Mouse (Mus musculus) midbrain, embryonic 10.5 days (tissue): Measurements from ENCODE around the gene Mmp9. TPM values are rescaled to one million over a fixed set of nuclear protein-coding genes. Genes with fewer than 3 reads are reported as not detected.

Source experiments
- DNase-seq: peaks from one replicate; pipeline ENCODE4 v3.0.0-alpha.2; 2017; ENCODE audit warnings: low spot score
- H3K27ac ChIP-seq: fragments of 300-500 bp; sonication (generic); replicated peaks from 2 replicates; pipeline ENCODE4 v1.5.1; 2016; ENCODE audit warnings: mild to moderate bottlenecking
- H3K27me3 ChIP-seq: fragments of 300-500 bp; sonication (generic); 2 replicates; pipeline ENCODE4 v1.6.1; 2016; ENCODE audit warnings: low read depth, mild to moderate bottlenecking; ENCODE audit not compliant: poor library complexity, severe bottlenecking
- H3K36me3 ChIP-seq: fragments of 300-500 bp; sonication (generic); 2 replicates; pipeline ENCODE4 v1.6.1; 2016; ENCODE audit warnings: mild to moderate bottlenecking, moderate library complexity
- H3K4me1 ChIP-seq: fragments of 300-500 bp; sonication (generic); 2 replicates; pipeline ENCODE4 v1.6.1; 2016
- H3K4me3 ChIP-seq: fragments of 300-500 bp; sonication (generic); 2 replicates; pipeline ENCODE4 v1.5.1; 2016; ENCODE audit warnings: mild to moderate bottlenecking, moderate library complexity
- H3K9me3 ChIP-seq: fragments of 300-500 bp; sonication (generic); replicated peaks from 2 replicates; pipeline ENCODE4 v1.6.1; 2016; ENCODE audit warnings: mild to moderate bottlenecking
- WGBS: fragments of 180-500 bp; shearing (Covaris S2); methylation state at CpG from one replicate; pipeline ENCODE4 v1.1.7; 2016; 5-methylcytosine and 5-hydroxymethylcytosine counted together
- polyA plus RNA-seq: library from polyadenylated mRNA; unstranded; fragments of >200 nt; fragmentation: Nextera tagmentation; extraction: Ambion mirVana; gene quantifications from 2 replicates; pipeline ENCODE4 v1.2.1, GENCODE M21; 2016

Mmp9 gene
- polyA plus RNA-seq, 1 experiment from 2014 or later = 0.39 TPM

DNA sequence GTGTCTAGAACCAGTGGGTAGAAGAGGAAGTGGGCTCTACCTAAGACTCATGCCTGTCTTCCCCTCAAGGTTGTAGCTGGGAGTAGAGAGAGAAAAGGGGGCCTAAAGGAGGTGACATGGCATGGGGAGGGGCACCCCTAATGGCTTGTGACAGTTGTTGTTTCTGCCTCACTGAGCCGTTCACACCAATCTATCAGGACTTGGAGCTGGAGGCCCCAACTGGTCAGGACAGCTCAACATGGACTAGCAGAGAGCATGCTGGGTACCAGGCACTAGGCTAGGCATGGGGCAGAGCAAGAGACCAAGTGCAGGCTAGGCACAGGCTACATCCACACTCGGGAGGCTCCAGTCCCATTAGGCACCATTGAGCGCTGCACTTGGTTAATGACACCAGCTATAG is 50.5 kb downstream of the Mmp9 start:
- Histone ChIP-seq H3K4me3 (no peak overlapping the region), H3K27me3 (peaks cover 28% of the 10 kb centered on the region), H3K27ac (0 out of 2 replicates have a peak overlapping the region, but pooled peaks have one; percentile 17), H3K9me3 (no peaks in the 10 kb centered on the region), H3K36me3 (no peaks in the 10 kb centered on the region), H3K4me1 (peaks cover 13% of the 10 kb centered on the region)
- 88% methylated on average over 3 of the region's 3 CpGs for WGBS
- no peak for DNase-seq

DNA sequence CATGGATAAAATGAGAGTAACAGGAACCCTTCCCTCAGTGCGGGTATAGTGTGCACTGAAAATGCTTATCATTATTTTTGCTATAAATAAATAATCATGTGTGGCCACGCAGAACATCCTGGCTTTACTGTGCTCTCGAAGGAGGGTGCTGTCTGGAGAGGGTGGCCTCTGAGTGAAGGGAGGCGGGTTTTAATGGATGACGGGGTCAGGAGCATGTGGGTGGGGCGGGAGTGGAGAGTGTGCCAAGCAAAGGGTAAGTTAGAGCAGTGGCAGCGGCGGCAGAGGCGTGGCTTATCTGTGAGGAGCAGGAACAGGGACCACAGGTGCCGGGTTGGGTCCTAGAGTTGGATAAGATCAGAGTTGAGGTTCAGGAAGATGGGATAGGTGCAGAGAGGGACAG is 51.2 kb downstream of the Mmp9 start:
- no peak overlapping the region for H3K4me3 ChIP-seq
- no peaks in the 10 kb centered on the region for H3K36me3 ChIP-seq
- no peaks in the 10 kb centered on the region for H3K9me3 ChIP-seq
- H3K27me3 ChIP-seq = peaks cover 30% of the 10 kb centered on the region
- H3K4me1 ChIP-seq = peaks cover 15% of the 10 kb centered on the region
- no peak overlapping the region for H3K27ac ChIP-seq
- DNase-seq = no peak
- 55% methylated on average over 10 of the region's 10 CpGs for WGBS

DNA sequence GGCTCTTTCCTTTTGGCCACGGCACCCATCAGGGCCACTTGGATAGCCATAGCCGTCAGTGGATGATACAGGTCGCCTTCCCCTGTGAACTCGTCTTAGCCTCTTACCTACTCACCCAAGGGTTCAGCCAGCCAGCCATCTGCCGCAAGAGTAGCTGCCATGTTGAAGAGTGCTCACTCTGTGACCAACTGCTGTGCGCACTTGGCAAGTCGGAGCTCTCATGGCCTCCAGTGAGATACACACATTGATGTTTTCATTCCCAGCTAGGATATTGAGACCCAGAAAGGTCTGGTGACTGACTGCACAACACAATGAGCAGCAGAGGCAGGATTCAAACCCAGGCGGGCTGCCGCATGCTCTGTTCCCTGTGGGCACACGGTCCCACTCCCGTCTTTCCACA is 53.6 kb downstream of the Mmp9 start:
- Histone ChIP-seq H3K4me3 (no peak overlapping the region), H3K9me3 (no peaks in the 10 kb centered on the region), H3K4me1 (peaks cover 29% of the 10 kb centered on the region), H3K27me3 (peaks cover 53% of the 10 kb centered on the region), H3K27ac (no peak overlapping the region), H3K36me3 (peaks cover 7% of the 10 kb centered on the region)
- 88% methylated on average over 11 of the region's 11 CpGs for WGBS
- no peak for DNase-seq

DNA sequence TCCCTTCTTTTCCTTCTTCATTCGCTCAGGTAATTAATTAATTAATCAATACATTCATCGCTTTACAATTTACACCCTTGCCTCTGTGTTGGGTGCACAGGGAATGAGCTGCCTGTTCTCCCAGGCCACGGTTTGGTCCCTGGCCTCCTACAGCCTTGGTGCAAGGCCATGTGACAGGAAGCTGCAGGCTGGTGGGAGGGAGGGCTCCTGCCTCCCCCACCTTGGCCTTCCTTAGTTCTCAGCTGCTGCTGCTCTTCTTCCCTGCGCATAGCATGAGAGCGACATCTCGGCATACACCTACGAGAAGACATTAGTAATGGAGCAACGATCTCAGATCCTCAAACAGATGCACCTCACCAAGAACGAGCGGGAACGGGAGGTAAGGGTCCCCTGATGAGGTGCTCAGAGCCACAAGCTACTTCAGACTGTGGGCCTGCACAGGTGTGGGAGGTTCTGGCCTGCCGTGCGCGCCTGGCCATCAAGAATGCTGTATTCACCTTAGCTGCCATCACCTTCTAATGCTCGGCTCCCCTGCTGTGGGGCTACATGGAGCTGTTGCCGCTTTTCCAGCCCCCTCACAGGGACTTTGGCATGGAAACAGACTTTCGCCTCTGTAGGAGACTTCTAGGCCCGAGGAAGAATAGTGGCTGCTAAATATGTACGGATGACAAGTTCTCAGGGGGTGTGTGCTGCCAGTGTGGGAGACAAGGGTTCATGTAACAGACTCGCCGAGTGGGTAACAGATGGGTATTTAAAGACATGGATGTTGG is 54.3 kb downstream of the Mmp9 start:
- Histone ChIP-seq H3K4me1 (peaks cover 29% of the 10 kb centered on the region), H3K36me3 (peaks cover 14% of the 10 kb centered on the region), H3K27me3 (peaks cover 60% of the 10 kb centered on the region), H3K9me3 (no peaks in the 10 kb centered on the region), H3K27ac (no peak overlapping the region), H3K4me3 (no peak overlapping the region)
- DNase-seq = no peak
- 54% methylated on average over 21 of the region's 21 CpGs for WGBS

DNA sequence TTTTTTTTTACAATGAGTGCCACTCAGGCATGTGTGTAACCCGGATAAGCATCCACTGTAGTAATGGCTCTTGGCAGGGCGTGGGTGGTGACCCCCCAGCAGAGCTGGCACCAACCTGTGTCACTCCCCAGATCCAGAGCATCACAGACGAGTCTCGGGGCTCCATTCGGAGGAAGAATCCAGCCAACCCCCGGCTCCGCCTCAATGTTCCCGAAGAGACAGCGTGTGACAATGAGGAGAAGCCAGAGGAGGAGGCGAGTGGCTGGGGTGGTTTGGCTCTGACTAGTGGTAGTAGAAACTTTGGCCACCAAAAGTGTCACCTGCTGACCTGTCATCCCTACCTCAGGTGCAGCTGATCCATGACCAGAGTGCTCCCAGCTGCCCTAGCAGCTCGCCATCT is 55.4 kb downstream of the Mmp9 start:
- peaks cover 27% of the 10 kb centered on the region for H3K4me1 ChIP-seq
- H3K4me3 ChIP-seq = no peak overlapping the region
- no peak overlapping the region for H3K27ac ChIP-seq
- peaks cover 67% of the 10 kb centered on the region for H3K27me3 ChIP-seq
- peaks cover 25% of the 10 kb centered on the region for H3K36me3 ChIP-seq
- WGBS = 62% methylated on average over 11 of the region's 11 CpGs
- H3K9me3 ChIP-seq = no peaks in the 10 kb centered on the region
- no peak for DNase-seq

DNA sequence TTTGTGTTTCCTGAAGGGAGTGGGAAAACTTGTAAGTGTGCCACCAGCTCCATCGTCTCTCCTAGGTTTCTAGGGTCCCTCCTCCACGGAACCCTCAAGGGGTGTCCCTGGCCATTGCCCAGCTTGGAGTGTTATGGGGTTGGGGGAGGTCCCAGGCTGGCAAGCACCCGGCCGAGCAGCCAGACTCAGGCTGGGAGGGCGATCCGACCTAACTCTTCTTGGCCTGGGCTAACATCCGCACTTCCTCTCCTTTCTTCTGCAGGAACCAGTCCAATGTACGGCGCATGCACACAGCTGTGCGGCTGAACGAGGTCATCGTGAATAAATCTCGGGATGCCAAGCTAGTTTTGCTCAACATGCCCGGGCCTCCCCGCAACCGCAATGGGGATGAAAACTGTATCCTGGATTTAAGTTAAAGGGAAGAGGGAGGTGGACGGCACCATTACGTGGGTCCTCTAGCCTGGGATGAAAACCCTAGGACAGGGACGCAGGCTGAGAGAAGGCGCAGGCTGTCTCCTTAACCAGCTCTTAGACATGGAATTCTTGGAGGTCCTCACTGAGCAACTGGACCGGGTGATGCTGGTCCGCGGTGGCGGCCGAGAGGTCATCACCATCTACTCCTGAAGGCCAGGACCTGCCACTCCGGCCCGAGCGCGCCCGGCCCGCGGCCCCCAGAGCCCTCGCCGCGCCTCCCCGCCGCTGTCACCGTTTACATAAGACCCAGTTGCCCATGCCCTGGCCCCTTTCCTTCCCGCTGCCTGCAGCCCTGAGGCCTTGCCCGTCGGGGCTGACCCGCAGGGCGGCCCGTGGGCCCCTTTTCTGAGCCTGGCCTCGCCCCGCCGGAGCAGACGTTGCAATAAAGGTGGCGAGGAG is 56.5 kb downstream of the Mmp9 start:
- DNase-seq = peak; percentile 41
- peak overlapping the region; percentile 49 for H3K4me3 ChIP-seq
- peaks cover 22% of the 10 kb centered on the region for H3K4me1 ChIP-seq
- H3K27ac ChIP-seq = peak overlapping the region; percentile 28; the same call in 1 of the 2 replicates
- peaks cover 67% of the 10 kb centered on the region for H3K27me3 ChIP-seq
- 10% methylated on average over 49 of the region's 49 CpGs for WGBS
- peaks cover 37% of the 10 kb centered on the region for H3K36me3 ChIP-seq
- H3K9me3 ChIP-seq = no peaks in the 10 kb centered on the region

DNA sequence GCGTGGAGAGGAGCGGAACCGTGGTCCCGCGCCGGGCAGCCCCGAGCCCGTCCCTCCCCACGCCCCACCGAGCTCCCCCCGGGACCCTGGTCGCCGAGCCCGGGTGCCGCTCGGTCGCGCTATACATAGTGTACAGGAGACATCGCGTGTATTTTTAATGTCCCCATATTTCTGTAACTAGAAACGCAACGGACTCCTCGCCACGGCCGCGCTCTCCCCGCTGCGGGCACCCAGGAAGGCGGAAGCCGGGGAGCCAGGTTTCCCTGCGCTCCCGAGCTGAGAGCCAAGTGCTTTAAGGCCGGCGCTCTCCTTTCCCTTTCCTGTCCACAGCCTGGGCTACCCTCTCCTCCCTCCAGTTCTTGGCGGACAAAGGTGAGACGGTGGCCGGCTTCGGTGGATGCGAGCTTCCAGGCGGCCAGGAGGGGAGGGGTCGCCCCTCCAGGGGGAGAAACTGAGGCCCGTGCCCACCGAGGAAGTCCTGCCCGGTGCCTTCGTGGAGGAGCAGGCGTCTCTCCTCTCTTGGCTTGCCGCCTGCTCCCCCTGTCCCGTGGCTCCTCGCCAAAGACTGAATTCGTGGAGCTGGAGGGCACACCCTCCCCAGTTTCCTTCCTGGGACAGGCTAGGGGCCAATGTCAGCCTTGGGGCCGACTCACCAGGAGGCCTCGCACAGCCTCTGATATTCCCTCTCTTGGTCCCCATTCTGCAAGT is 57.3 kb downstream of the Mmp9 start:
- H3K36me3 ChIP-seq = peaks cover 44% of the 10 kb centered on the region
- peaks cover 22% of the 10 kb centered on the region for H3K4me1 ChIP-seq
- 2% methylated on average over 52 of the region's 52 CpGs for WGBS
- peaks cover 67% of the 10 kb centered on the region for H3K27me3 ChIP-seq
- H3K9me3 ChIP-seq = no peaks in the 10 kb centered on the region
- H3K27ac ChIP-seq = peak overlapping the region; percentile 28; the same call in 1 of the 2 replicates
- peak overlapping the region; percentile 49 for H3K4me3 ChIP-seq
- DNase-seq = peak; percentile 29

DNA sequence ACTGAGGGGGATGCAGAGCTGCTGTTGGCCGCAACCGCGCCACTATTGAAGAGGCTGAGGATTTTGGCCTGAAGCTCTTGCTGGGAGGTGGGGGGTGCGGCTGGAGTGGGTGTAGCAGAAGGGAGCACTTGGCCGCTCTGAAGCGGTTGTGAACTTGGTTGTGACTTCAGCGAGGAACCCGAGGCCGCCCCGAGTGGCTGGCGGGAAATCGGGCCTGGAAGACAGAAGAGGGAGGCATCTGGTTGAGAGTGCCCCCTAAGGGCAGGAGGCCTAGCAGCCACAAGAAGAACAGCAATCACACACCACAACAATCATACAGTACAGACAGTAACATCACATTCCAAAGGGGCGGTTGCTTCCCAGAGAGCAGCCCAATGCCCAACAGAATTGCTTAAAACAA is 61.4 kb downstream of the Mmp9 start:
- WGBS = 92% methylated on average over 13 of the region's 13 CpGs
- Histone ChIP-seq H3K9me3 (no peaks in the 10 kb centered on the region), H3K4me3 (no peak overlapping the region), H3K4me1 (peaks cover 19% of the 10 kb centered on the region), H3K27me3 (peaks cover 36% of the 10 kb centered on the region), H3K27ac (no peak overlapping the region), H3K36me3 (peaks cover 85% of the 10 kb centered on the region)
- DNase-seq = peak; percentile 11

DNA sequence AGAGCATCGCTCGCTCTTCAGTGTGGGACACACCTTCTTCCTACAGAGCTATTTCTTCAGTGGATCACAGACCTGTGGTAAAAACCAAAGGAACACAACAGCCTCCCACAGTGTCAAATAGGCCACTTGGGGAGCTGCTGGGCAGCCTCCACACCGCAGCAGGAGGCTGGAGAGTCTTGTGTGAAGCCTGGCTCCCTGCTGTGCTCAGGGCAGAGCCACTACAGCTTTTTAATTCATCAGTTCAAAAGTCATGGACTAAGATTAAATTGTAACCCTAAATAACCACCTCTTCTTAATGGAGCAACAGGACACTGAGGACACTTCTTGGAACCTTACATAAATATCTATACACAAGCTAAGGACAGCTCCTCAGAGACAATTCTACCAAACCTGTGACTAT is 62.5 kb downstream of the Mmp9 start:
- Histone ChIP-seq H3K36me3 (peaks cover 97% of the 10 kb centered on the region), H3K4me3 (no peak overlapping the region), H3K27ac (no peak overlapping the region), H3K9me3 (no peaks in the 10 kb centered on the region), H3K27me3 (peaks cover 24% of the 10 kb centered on the region), H3K4me1 (peaks cover 8% of the 10 kb centered on the region)
- WGBS = 89% methylated on average over 3 of the region's 3 CpGs
- peak; percentile 10 for DNase-seq

DNA sequence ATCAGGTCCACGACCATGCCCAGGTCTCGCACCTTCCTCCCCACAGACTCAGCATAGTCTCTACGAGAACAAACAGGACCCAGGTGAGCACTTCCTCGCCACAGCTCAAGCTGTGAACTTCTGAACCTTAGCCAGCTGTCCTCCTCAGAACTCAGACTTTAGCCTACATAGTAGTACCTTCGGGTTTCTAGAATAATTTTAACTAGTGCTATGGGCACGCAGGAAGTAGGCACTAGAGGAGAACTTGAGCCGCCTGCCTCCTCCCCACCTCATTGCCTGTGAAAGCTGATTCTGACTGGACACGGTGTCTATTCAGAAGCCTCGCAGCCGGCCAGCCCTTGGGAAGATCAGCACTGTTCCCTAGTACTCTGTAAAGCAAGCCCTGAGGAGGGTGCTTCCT is 63.7 kb downstream of the Mmp9 start:
- Histone ChIP-seq H3K27ac (no peak overlapping the region), H3K9me3 (no peaks in the 10 kb centered on the region), H3K27me3 (peaks cover 13% of the 10 kb centered on the region), H3K4me3 (no peak overlapping the region), H3K36me3 (peaks cover 100% of the 10 kb centered on the region), H3K4me1 (no peaks in the 10 kb centered on the region)
- 89% methylated on average over 10 of the region's 10 CpGs for WGBS
- peak; percentile 10 for DNase-seq
